Comparison of ENCODE assay signal across 8 mouse cellular contexts in genomic region chr13:73467034-73467420, GRCm38 (mm10). TPM values are rescaled to one million over a fixed set of nuclear protein-coding genes. Genes with fewer than 3 reads are reported as not detected.
A peak's percentile ranks its signal among the peaks of the same experiment; 100 is the strongest.
DNase-seq lines count a peak whose midpoint lies in the region; ATAC-seq lines count a peak whose summit lies in the region.

Lpcat1 (plus strand) TSS chr13:73467197.

- WGBS in embryonic facial prominence, embryonic 12.5 days: under 1% methylated on average over 35 of the region's 35 CpGs
- WGBS in limb, embryonic 10.5 days: 0% methylated on average over 35 of the region's 35 CpGs
- under 1% methylated on average over 35 of the region's 35 CpGs for WGBS in midbrain, embryonic 12.5 days

- H3K4me3 ChIP-seq in embryonic facial prominence, embryonic 12.5 days: peak within 1 kb of the TSS; percentile 89
- peak within 1 kb of the TSS; percentile 96 for H3K4me3 ChIP-seq in limb, embryonic 10.5 days
- peak within 1 kb of the TSS; percentile 72 for H3K4me3 ChIP-seq in midbrain, embryonic 12.5 days

- DNase-seq in 3134 (ENCODE audit: extremely low read depth, insufficient read length, low spot score): peak; percentile 93
- peak; percentile 91 to 95 for DNase-seq in adrenal gland, postnatal 36 days
- DNase-seq in heart, adult 11 months: peak; percentile 99
- peak; percentile 77 for DNase-seq in kidney, adult 11 months
- DNase-seq in limb, embryonic 10.5 days (ENCODE audit: low spot score): peak; percentile 93
- peak; percentile 79 for DNase-seq in skeletal muscle tissue, adult 2 months (ENCODE audit: low read depth, low spot score)

- H3K9me3 ChIP-seq in embryonic facial prominence, embryonic 12.5 days: no peaks in the 10 kb centered on the region
- no peaks in the 10 kb centered on the region for H3K9me3 ChIP-seq in limb, embryonic 10.5 days (replicated peaks)
- no peaks in the 10 kb centered on the region for H3K9me3 ChIP-seq in midbrain, embryonic 12.5 days

- peak within 1 kb of the TSS; percentile 99 for H3K27ac ChIP-seq in embryonic facial prominence, embryonic 12.5 days
- peak within 1 kb of the TSS; percentile 97 for H3K27ac ChIP-seq in limb, embryonic 10.5 days
- peak within 1 kb of the TSS; percentile 96 for H3K27ac ChIP-seq in midbrain, embryonic 12.5 days (replicated peaks)

- peak within 1 kb of the TSS; percentile 88 for H3K9ac ChIP-seq in embryonic facial prominence, embryonic 12.5 days
- peak within 1 kb of the TSS; percentile 92 for H3K9ac ChIP-seq in midbrain, embryonic 12.5 days (replicated peaks)

- no peaks in the 10 kb centered on the region for H3K36me3 ChIP-seq in embryonic facial prominence, embryonic 12.5 days
- peaks cover 24% of the 10 kb centered on the region for H3K36me3 ChIP-seq in limb, embryonic 10.5 days
- 0 out of 2 replicates have a peak, but pooled peaks cover 3% of the 10 kb centered on the region for H3K36me3 ChIP-seq in midbrain, embryonic 12.5 days

- H3K4me2 ChIP-seq in embryonic facial prominence, embryonic 12.5 days (replicated peaks): peak within 1 kb of the TSS; percentile 80
- H3K4me2 ChIP-seq in midbrain, embryonic 12.5 days (replicated peaks): peak within 1 kb of the TSS; percentile 92

- ATAC-seq in embryonic facial prominence, embryonic 12.5 days (ENCODE audit: insufficient number of reproducible peaks, insufficient read depth, low FRiP score, low TSS enrichment): peak; percentile 92
- ATAC-seq in midbrain, embryonic 12.5 days (ENCODE audit: low FRiP score, low read depth): peak; percentile 96

- peaks cover 24% of the 10 kb centered on the region for H3K4me1 ChIP-seq in embryonic facial prominence, embryonic 12.5 days
- peaks cover 36% of the 10 kb centered on the region for H3K4me1 ChIP-seq in limb, embryonic 10.5 days
- peaks cover 26% of the 10 kb centered on the region for H3K4me1 ChIP-seq in midbrain, embryonic 12.5 days

- no peaks in the 10 kb centered on the region for H3K27me3 ChIP-seq in embryonic facial prominence, embryonic 12.5 days
- H3K27me3 ChIP-seq in limb, embryonic 10.5 days (ENCODE audit: low read depth, poor library complexity, severe bottlenecking): no peaks in the 10 kb centered on the region
- no peaks in the 10 kb centered on the region for H3K27me3 ChIP-seq in midbrain, embryonic 12.5 days

RNA-seq across cellular contexts. Expression of gene Lpcat1, which starts in this region (rescaled TPM):
- total RNA-seq in adrenal gland, postnatal 36 days (2021): 10 to 100 TPM; 15.5 to 15.9 TPM
- polyA plus RNA-seq in embryonic facial prominence, embryonic 12.5 days (2016; fragmentation: Nextera tagmentation; extraction: Ambion mirVana): 59.3 and 64.8 TPM in 2 replicates
- 51.5 and 56.7 TPM in 2 replicates for polyA plus RNA-seq in limb, embryonic 10.5 days (2016; fragmentation: Nextera tagmentation; extraction: Ambion mirVana)
- polyA plus RNA-seq in midbrain, embryonic 12.5 days (2016; fragmentation: Nextera tagmentation; extraction: Ambion mirVana): 67.6 and 68.1 TPM in 2 replicates

Comparison
In these comparisons a context has a peak if more than half of its experiments do, and no peak if none do; other contexts are left out.
1. Peak in every context shown above with its lines: DNase-seq, ATAC-seq, H3K4me3 ChIP-seq and H3K27ac ChIP-seq.